Mouse (Mus musculus) ovary, adult 2 months (tissue): ENCODE results near the gene Tm6sf2. TPM values are rescaled to one million over a fixed set of nuclear protein-coding genes. Genes with fewer than 3 reads are reported as not detected.

Source experiments
- polyA plus RNA-seq: library from polyadenylated mRNA; depleted of rRNA; stranded (reverse); fragments of >200 nt; gene quantifications from 2 replicates; pipeline ENCODE4 v1.2.3, GENCODE M21; 2012; rRNA removed

The Tm6sf2 gene
- polyA plus RNA-seq: 5.8 and 7.3 TPM in 2 replicates

DNA sequence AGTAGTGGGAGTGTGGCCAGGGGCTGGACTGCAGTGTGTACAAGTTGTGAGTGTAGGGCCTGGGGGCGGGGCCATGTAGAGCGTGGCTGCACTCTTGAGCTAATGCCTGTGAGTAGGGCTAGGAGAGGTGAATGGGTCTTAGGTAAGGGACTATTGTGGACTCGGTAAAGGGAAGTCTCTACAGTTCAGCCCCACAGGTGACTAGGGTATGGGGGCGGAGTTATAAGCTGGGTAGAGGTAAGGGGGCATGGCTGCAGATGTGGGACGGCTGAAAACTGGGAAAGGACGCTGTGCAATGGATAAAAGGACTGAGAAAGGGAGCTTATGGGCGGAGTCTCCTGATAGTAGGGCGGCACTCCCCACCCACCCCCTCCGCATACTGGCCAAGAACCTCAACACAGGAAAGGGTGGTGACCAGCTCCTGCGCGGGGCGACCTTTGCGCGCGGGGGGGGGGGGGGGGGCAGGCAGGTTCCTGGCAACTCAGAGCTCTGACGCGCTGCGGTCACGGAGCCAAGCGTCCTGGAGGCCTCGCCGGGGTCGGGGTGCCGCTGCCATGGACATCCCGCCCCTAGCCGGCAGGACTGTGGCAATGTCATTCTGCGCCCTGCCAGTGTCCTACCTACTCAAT lies at the start of gene Tm6sf2:
TSS of gene Tm6sf2 (plus strand) at position 484 of the 629 bp plus-strand sequence.

DNA sequence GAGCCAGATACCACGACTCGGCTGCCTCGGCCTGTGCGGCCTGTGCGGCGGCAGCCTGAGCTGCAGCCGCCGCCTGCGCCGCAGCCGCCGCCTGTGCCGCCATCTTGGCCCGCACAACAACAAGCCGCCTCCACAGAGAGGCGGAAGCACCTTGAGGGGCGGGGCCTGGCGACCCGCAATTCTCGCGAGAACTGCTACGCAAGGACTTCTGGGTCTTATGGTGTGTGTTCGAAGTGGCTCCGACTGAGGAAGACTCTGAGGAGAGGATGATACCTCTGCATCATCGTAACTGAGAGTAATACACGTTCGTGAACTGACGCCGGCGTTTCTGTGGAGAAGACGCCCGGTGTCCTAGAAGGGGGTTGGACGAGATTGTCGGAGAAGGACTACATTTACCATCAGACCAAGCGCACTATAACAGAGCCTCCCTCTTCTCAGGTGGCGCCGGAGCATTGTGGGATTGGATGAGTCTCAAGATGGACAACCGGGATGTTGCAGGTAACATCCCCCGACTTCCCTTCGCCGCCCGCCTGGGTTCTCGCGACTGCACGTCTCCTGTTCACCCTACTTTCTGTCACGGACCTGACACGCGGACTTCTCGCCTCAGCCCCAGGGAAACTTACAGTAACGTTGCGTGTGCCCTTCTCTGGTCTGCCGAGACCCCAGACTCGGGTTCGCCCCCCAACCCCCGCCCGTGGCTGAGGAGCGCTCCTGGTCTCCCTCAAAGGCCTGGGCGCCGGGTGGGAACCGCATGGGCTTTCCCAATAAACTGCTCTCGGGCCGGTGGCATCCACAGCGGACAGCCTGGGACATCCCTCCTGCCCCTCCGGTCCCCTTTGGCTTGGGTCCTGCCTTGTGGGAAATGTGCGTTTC lies 29.9 kb upstream of the Tm6sf2 start, which contains the start of the genes Mau2 and Sugp1:
TSS of gene Mau2 (minus strand) at position 152 of the 873 bp plus-strand sequence.
TSS of gene Sugp1 (plus strand) at position 231 of the 873 bp plus-strand sequence.

DNA sequence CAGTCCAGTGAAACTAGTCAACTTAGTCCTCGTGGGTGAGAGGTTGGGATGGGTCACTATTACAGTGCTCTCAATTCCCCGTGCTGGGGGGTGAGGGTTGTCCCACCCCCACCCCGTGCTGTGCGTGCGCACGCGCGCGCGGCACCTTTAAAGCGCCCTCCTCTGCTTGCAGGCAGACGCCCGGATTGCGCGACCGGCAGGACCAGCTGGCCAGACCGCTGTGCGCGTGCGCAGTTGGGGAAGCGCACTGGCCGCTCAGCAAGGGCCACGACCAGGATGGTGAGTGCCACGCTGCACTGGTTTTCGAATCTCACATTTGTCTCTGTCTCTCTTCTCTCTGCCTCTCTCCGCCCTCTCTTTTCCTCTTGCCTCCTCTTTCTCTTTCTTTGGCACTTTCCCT lies 10.6 kb downstream of the Tm6sf2 start, which contains the start of gene Hapln4:
TSS of gene Hapln4 (plus strand) at position 173 of the 400 bp plus-strand sequence.

DNA sequence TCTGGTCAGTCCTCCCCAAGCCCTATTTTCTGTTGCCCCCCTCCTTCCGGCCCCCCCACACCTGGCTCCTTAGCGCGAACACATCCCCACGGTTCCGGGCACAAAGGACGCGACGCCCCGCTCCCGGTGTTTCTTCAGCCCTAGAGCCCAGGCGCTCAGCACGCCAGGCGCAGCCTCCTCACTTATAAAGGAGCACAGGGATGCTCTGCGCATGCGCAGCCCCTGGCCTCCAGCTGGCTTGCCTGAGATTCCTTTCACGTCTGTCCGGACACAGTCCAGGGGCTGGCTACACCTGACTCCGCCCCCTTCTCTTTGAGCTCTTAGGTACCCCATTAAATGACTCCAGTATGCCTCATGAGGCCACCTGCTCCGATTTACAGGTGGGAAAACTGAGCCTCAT lies 47.9 kb downstream of the Tm6sf2 start, which contains the start of gene Ncan:
TSS of gene Ncan (minus strand) at position 207 of the 400 bp plus-strand sequence.

Other genes starting within 250 kb of the Tm6sf2 start
- 3.2 and 11.6 TPM in 2 replicates for gene Pbx4, start 240.4 kb upstream of the Tm6sf2 start, polyA plus RNA-seq
- gene Cilp2, start 185.2 kb upstream of the Tm6sf2 start, polyA plus RNA-seq: 0.92 and 1.4 TPM in 2 replicates
- 2.1 and 3.1 TPM in 2 replicates for gene Tssk6, start 170.7 kb upstream of the Tm6sf2 start, polyA plus RNA-seq
- gene Ndufa13, start 170.4 kb upstream of the Tm6sf2 start, polyA plus RNA-seq: 98.7 and 144 TPM in 2 replicates
- 14.1 and 14.6 TPM in 2 replicates for gene Yjefn3, start 170.2 kb upstream of the Tm6sf2 start, polyA plus RNA-seq
- 79.6 and 96.8 TPM in 2 replicates for gene Gatad2a, start 76.5 kb upstream of the Tm6sf2 start, polyA plus RNA-seq
- gene Mau2, start 30.2 kb upstream of the Tm6sf2 start, polyA plus RNA-seq: 155 and 161 TPM in 2 replicates
- gene Sugp1, start 30.1 kb upstream of the Tm6sf2 start, polyA plus RNA-seq: 9.9 and 11.8 TPM in 2 replicates
- 0.15 and 0.20 TPM in 2 replicates for gene Hapln4, start 10.5 kb downstream of the Tm6sf2 start, polyA plus RNA-seq
- 0.06 and 0.09 TPM in 2 replicates for gene Ncan, start 47.9 kb downstream of the Tm6sf2 start, polyA plus RNA-seq
- 11.8 and 14.6 TPM in 2 replicates for gene Nr2c2ap, start 58.4 kb downstream of the Tm6sf2 start, polyA plus RNA-seq
- 29.3 and 37.2 TPM in 2 replicates for gene Rfxank, start 66.2 kb downstream of the Tm6sf2 start, polyA plus RNA-seq
- 116 and 135 TPM in 2 replicates for gene Borcs8, start 66.6 kb downstream of the Tm6sf2 start, polyA plus RNA-seq
- 1.7 and 4.5 TPM in 2 replicates for gene Mef2b, start 66.8 kb downstream of the Tm6sf2 start, polyA plus RNA-seq
- gene Tmem161a, start 99.4 kb downstream of the Tm6sf2 start, polyA plus RNA-seq: 191 and 215 TPM in 2 replicates
- 68.7 and 96.4 TPM in 2 replicates for gene Slc25a42, start 139.4 kb downstream of the Tm6sf2 start, polyA plus RNA-seq
- 52.7 and 59.3 TPM in 2 replicates for gene Sugp2, start 161.3 kb downstream of the Tm6sf2 start, polyA plus RNA-seq
- 33.3 and 36.1 TPM in 2 replicates for gene Armc6, start 161.5 kb downstream of the Tm6sf2 start, polyA plus RNA-seq
- 150 and 156 TPM in 2 replicates for gene Homer3, start 209.9 kb downstream of the Tm6sf2 start, polyA plus RNA-seq
- 66.3 and 70.5 TPM in 2 replicates for gene Ddx49, start 229.6 kb downstream of the Tm6sf2 start, polyA plus RNA-seq
- gene Cope, start 229.6 kb downstream of the Tm6sf2 start, polyA plus RNA-seq: 699 and 783 TPM in 2 replicates
- 12.7 and 13.9 TPM in 2 replicates for gene Cers1, start 242.9 kb downstream of the Tm6sf2 start, polyA plus RNA-seq